Mouse (Mus musculus): ENCODE measurements around the gene Atp5g3.
A peak's percentile ranks its signal among the peaks of the same experiment; 100 is the strongest.
"Not testable (repeated sequence)": the region's sequence is repeated elsewhere in the genome, so short reads cannot be mapped to it uniquely, and the experiment has no call there.

The Atp5g3 gene

GRCm38 (mm10) chr2:73896919-73897318, 14.2 kb downstream of the Atp5g3 start:
- DNase-seq (ENCODE audit: extremely low read depth, low read depth): not testable (repeated sequence)

- DNase-seq (ENCODE audit: extremely low read depth, low read depth): no peak
Observed at GRCm38 (mm10) chr2:73893473-73894270, 17.5 kb downstream of the Atp5g3 start.

GRCm38 (mm10) chr2:73892464-73893296, 18.4 kb downstream of the Atp5g3 start, which contains the start of gene Atf2:
Gene Atf2, minus strand, starts transcription at chr2:73892639.
- peak; percentile 94 for DNase-seq (ENCODE audit: extremely low read depth, low read depth)

GRCm38 (mm10) chr2:73891701-73892463, 19.2 kb downstream of the Atp5g3 start:
- DNase-seq (ENCODE audit: extremely low read depth, low read depth): no peak

- DNase-seq (ENCODE audit: extremely low read depth, low read depth): no peak
Observed at GRCm38 (mm10) chr2:73885997-73886396, 25.1 kb downstream of the Atp5g3 start.

GRCm38 (mm10) chr2:73877891-73878290, 33.2 kb downstream of the Atp5g3 start:
- DNase-seq (ENCODE audit: extremely low read depth, low read depth): no peak

GRCm38 (mm10) chr2:73867764-73868487, 43.2 kb downstream of the Atp5g3 start:
- DNase-seq (ENCODE audit: extremely low read depth, low read depth): no peak

GRCm38 (mm10) chr2:73860046-73860624, 51.0 kb downstream of the Atp5g3 start:
- DNase-seq (ENCODE audit: extremely low read depth, low read depth): no peak
